In genomic region chr12:108836722-108837121, GRCm38 (mm10) we compare ENCODE assay signal across 8 mouse cellular contexts. TPM values are rescaled to one million over a fixed set of nuclear protein-coding genes. Genes with fewer than 3 reads are reported as not detected.
DNase-seq lines count a peak whose midpoint lies in the region; ATAC-seq and TF ChIP-seq lines count a peak whose summit lies in the region.

No protein-coding gene starts in this region.

- DNase-seq in heart, adult 9 months (ENCODE audit: low spot score in 2 of 2), result no peak
- peak; percentile 5 for DNase-seq in MEL-GATA-1-ER (ENCODE audit: extremely low read depth, low read depth)
- no peak for DNase-seq in heart, postnatal 0 days (ENCODE audit: low spot score)
- DNase-seq in ovary, postnatal 14 days (ENCODE audit: low spot score), result no peak
- DNase-seq in gastrocnemius, postnatal 10 days, result no peak
- no peak for DNase-seq in frontal cortex, postnatal 10 days (ENCODE audit: low spot score in 2 of 2)

- H3K4me3 ChIP-seq in heart, embryonic 15.5 days, result peak overlapping the region; percentile 83
- H3K4me3 ChIP-seq in heart, postnatal 0 days (ENCODE audit: low read depth, low read length), result peak overlapping the region; percentile 79
- H3K4me3 ChIP-seq in midbrain, embryonic 12.5 days, result peak overlapping the region; percentile 75

- no peaks in the 10 kb centered on the region for H3K9me3 ChIP-seq in heart, embryonic 15.5 days (replicated peaks)
- H3K9me3 ChIP-seq in heart, postnatal 0 days (replicated peaks; ENCODE audit: control insufficient read depth, low read length), result no peaks in the 10 kb centered on the region
- H3K9me3 ChIP-seq in midbrain, embryonic 12.5 days, result no peaks in the 10 kb centered on the region

- H3K9ac ChIP-seq in heart, embryonic 15.5 days, result peak overlapping the region; percentile 76
- H3K9ac ChIP-seq in heart, postnatal 0 days (replicated peaks; ENCODE audit: low read depth, low read length), result peak overlapping the region; percentile 68
- H3K9ac ChIP-seq in midbrain, embryonic 12.5 days (replicated peaks), result peak overlapping the region; percentile 77

- peak overlapping the region; percentile 84 for H3K27ac ChIP-seq in heart, embryonic 15.5 days
- H3K27ac ChIP-seq in heart, postnatal 0 days (ENCODE audit: low read depth), result peak overlapping the region; percentile 87
- no peak overlapping the region for H3K27ac ChIP-seq in midbrain, embryonic 12.5 days (replicated peaks)

- 48% methylated on average over 7 of the region's 7 CpGs for WGBS in heart, embryonic 15.5 days
- WGBS in heart, postnatal 0 days, result 46% methylated on average over 7 of the region's 7 CpGs
- 67% methylated on average over 7 of the region's 7 CpGs for WGBS in midbrain, embryonic 12.5 days

- no peak for TF ChIP-seq EP300 in heart, postnatal 0 days (IDR thresholded peaks at IDR 0.05; ENCODE audit: low read depth)

- no peaks in the 10 kb centered on the region for H3K27me3 ChIP-seq in heart, embryonic 15.5 days
- no peaks in the 10 kb centered on the region for H3K27me3 ChIP-seq in heart, postnatal 0 days (ENCODE audit: control insufficient read depth, insufficient read depth, low read length)
- H3K27me3 ChIP-seq in midbrain, embryonic 12.5 days, result peaks cover 17% of the 10 kb centered on the region

- H3K36me3 ChIP-seq in heart, embryonic 15.5 days, result peaks cover 12% of the 10 kb centered on the region
- peaks cover 14% of the 10 kb centered on the region for H3K36me3 ChIP-seq in heart, postnatal 0 days (replicated peaks; ENCODE audit: control insufficient read depth, insufficient read depth, low read length)
- H3K36me3 ChIP-seq in midbrain, embryonic 12.5 days, result peaks cover 12% of the 10 kb centered on the region

- H3K4me2 ChIP-seq in heart, embryonic 15.5 days, result peak overlapping the region; percentile 98
- peak overlapping the region; percentile 98 for H3K4me2 ChIP-seq in heart, postnatal 0 days (ENCODE audit: low read depth, low read length)
- peak overlapping the region; percentile 96 for H3K4me2 ChIP-seq in midbrain, embryonic 12.5 days (replicated peaks)

- no peak for ATAC-seq in heart, embryonic 15.5 days (replicated peaks; ENCODE audit: insufficient number of reproducible peaks, insufficient read depth, low FRiP score, low read depth)
- no peak for ATAC-seq in heart, postnatal 0 days (ENCODE audit: insufficient read depth, low read depth)
- no peak for ATAC-seq in midbrain, embryonic 12.5 days (ENCODE audit: low FRiP score, low read depth)

- H3K4me1 ChIP-seq in heart, embryonic 15.5 days (replicated peaks), result peaks cover 32% of the 10 kb centered on the region
- H3K4me1 ChIP-seq in heart, postnatal 0 days (ENCODE audit: control insufficient read depth, insufficient read depth), result peaks cover 26% of the 10 kb centered on the region
- H3K4me1 ChIP-seq in midbrain, embryonic 12.5 days, result peaks cover 50% of the 10 kb centered on the region

- TF ChIP-seq CTCF in heart, postnatal 0 days (IDR thresholded peaks at IDR 0.05; ENCODE audit: low read depth), result no peak

RNA-seq across cellular contexts. Expression of gene Slc25a47, which starts 0.9 kb away (rescaled TPM):
- polyA plus RNA-seq in heart, embryonic 15.5 days (2015; fragmentation: Nextera tagmentation; extraction: Ambion mirVana), result 4.3 and 5.5 TPM in 2 replicates
- total RNA-seq in heart, postnatal 0 days (2014; rRNA removed; ENCODE audit: low replicate concordance), result 11.3 and 15.3 TPM in 2 replicates
- polyA plus RNA-seq in heart, postnatal 0 days (2015; fragmentation: Nextera tagmentation; extraction: Ambion mirVana), result 4.4 and 5.9 TPM in 2 replicates
- 10.3 and 13.8 TPM in 2 replicates for polyA plus RNA-seq in midbrain, embryonic 12.5 days (2016; fragmentation: Nextera tagmentation; extraction: Ambion mirVana)
- total RNA-seq in gastrocnemius, postnatal 10 days (2021), result 1 to 10 TPM; 5.2 to 9.1 TPM

RNA-seq across cellular contexts. Expression of gene Slc25a29, which starts 1.0 kb away (rescaled TPM):
- polyA plus RNA-seq in heart, embryonic 15.5 days (2015; fragmentation: Nextera tagmentation; extraction: Ambion mirVana), result 3.1 and 5.3 TPM in 2 replicates
- total RNA-seq in heart, postnatal 0 days (2014; rRNA removed; ENCODE audit: low replicate concordance), result 4.4 and 7.0 TPM in 2 replicates
- 2.4 and 3.0 TPM in 2 replicates for polyA plus RNA-seq in heart, postnatal 0 days (2015; fragmentation: Nextera tagmentation; extraction: Ambion mirVana)
- 12.5 and 13.6 TPM in 2 replicates for polyA plus RNA-seq in midbrain, embryonic 12.5 days (2016; fragmentation: Nextera tagmentation; extraction: Ambion mirVana)
- total RNA-seq in gastrocnemius, postnatal 10 days (2021), result 1 to 10 TPM; 4.6 to 4.7 TPM

RNA-seq across cellular contexts. Expression of gene Yy1, which starts 43.9 kb away (rescaled TPM):
- 10.5 and 13.1 TPM in 2 replicates for polyA plus RNA-seq in heart, embryonic 15.5 days (2015; fragmentation: Nextera tagmentation; extraction: Ambion mirVana)
- total RNA-seq in heart, postnatal 0 days (2014; rRNA removed; ENCODE audit: low replicate concordance), result 21.5 and 32.7 TPM in 2 replicates
- 7.1 and 7.6 TPM in 2 replicates for polyA plus RNA-seq in heart, postnatal 0 days (2015; fragmentation: Nextera tagmentation; extraction: Ambion mirVana)
- polyA plus RNA-seq in midbrain, embryonic 12.5 days (2016; fragmentation: Nextera tagmentation; extraction: Ambion mirVana), result 18.9 and 19.5 TPM in 2 replicates
- total RNA-seq in gastrocnemius, postnatal 10 days (2021), result 10 to 100 TPM; 25.0 to 35.5 TPM

RNA-seq across cellular contexts. Expression of gene Wdr25, which starts 56.7 kb away (rescaled TPM):
- polyA plus RNA-seq in heart, embryonic 15.5 days (2015; fragmentation: Nextera tagmentation; extraction: Ambion mirVana), result 3.8 and 6.9 TPM in 2 replicates
- total RNA-seq in heart, postnatal 0 days (2014; rRNA removed; ENCODE audit: low replicate concordance), result 3.5 and 12.9 TPM in 2 replicates
- 3.9 and 5.3 TPM in 2 replicates for polyA plus RNA-seq in heart, postnatal 0 days (2015; fragmentation: Nextera tagmentation; extraction: Ambion mirVana)
- 8.6 and 9.0 TPM in 2 replicates for polyA plus RNA-seq in midbrain, embryonic 12.5 days (2016; fragmentation: Nextera tagmentation; extraction: Ambion mirVana)
- total RNA-seq in gastrocnemius, postnatal 10 days (2021), result 1 to 10 TPM; 4.1 to 5.2 TPM

RNA-seq across cellular contexts. Expression of gene Wars, which starts 57.3 kb away (rescaled TPM):
- 46.6 and 57.7 TPM in 2 replicates for polyA plus RNA-seq in heart, embryonic 15.5 days (2015; fragmentation: Nextera tagmentation; extraction: Ambion mirVana)
- 52.4 and 80.1 TPM in 2 replicates for total RNA-seq in heart, postnatal 0 days (2014; rRNA removed; ENCODE audit: low replicate concordance)
- 39.4 and 43.0 TPM in 2 replicates for polyA plus RNA-seq in heart, postnatal 0 days (2015; fragmentation: Nextera tagmentation; extraction: Ambion mirVana)
- polyA plus RNA-seq in midbrain, embryonic 12.5 days (2016; fragmentation: Nextera tagmentation; extraction: Ambion mirVana), result 124 TPM in 2 replicates
- total RNA-seq in gastrocnemius, postnatal 10 days (2021), result 10 to 100 TPM; 24.1 to 26.8 TPM
